Mouse (Mus musculus) urinary bladder, postnatal 10 days (tissue): Measurements from ENCODE around the gene Olfr1201.

Source experiments
- DNase-seq: peaks from one replicate; pipeline ENCODE4 v3.0.0; 2022; ENCODE audit warnings: low spot score

Gene Olfr1201

DNA sequence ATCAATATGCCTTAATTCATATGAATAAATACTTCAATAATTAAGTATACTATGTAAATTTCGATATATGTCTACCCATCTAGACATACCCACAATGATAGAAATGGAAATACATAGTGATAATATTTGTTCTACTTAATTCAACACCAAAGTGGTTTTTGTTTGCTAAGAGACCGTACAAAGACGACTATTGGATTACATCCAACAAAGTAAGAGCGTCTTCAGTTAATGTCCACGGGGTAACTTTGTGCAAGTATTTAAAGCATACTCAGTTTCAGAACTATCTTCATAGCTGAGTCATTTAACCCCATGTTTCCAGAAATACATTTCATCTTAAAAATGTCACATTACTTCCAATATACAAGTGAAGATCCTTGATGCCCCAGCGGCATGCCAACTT is at the start of gene Olfr1201:
Gene Olfr1201 (plus strand): TSS at position 301 of the 400 bp plus-strand sequence.
- no peak for DNase-seq

DNA sequence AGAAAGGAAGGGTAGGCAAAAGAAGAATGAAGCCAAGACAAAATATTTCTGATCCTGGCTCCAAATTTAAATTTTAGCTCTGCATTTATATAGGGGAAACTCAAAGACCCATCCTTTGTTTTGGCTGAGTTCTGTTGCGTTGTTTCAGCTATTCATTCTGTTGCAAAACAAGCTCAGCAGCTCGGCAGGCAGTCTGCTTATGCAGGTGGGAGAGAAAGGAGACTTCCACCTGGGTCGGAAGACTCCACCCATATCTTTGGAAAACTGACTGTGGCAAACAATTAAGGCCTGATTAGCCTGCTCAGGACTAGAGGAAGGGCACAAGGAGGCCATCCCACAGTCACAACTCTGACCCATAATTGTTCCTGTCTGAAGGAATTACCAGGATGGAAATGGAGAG is 49.5 kb upstream of the Olfr1201 start:
- no peak for DNase-seq

DNA sequence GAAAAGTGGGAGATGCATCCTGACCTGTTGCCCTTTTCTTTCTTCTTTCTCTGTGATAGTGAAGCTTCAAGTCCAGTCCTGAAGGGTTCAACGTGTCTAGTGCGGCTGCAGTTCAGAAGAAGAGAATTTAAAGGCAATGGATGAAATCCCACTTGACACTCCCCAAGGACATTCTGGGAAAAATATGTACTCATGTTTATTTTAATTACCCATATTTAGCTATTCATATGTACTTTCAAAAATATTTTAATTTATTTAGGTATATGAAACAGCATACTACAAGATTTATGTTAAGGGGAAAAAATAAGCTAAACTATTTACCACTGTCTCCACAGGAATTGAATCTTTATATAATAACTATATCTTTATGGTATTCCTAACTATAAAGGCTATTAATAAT is 41.6 kb upstream of the Olfr1201 start, which contains the start of gene Olfr1198:
Gene Olfr1198 (minus strand): TSS at position 101 of the 400 bp plus-strand sequence.
- DNase-seq: no peak

DNA sequence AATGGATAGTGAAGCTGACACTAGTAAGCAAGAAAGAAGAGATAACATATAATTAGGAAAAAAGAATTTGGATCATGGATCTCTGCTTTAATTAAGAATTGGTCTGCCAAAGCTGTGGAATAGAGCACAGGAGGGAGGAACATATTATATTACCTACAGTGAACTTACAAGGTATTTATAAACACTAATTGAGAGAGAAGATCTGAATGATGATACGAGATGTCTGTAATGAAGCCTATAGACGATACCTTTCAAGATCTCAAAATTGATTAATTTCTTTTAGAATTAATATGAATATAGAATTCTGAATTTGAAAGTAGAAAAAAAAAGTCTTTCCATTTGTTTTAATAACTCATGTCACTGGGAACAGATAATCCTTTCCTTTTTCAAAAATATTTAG is 32.5 kb upstream of the Olfr1201 start, which contains the start of gene Olfr1199:
Gene Olfr1199 (minus strand): TSS at position 101 of the 400 bp plus-strand sequence.
- DNase-seq: no peak

DNA sequence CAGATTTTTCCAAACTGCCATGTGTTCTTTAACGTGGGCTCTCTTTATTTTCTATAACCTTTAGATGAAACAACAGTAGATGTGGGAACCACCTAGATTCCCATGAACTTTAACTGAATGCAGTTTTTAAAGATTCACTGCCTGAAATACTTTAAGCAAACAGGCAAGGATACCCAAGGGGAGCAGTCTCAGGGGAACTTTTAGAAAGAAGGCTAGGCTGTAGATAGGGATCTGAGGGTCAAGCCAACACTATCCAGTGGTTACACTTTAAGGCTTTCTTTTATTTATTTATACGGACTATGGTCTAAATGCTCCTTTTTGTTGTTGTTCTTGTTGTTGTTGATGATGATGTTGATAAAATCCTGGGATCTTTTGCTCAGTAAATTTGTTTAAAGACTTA is 22.4 kb upstream of the Olfr1201 start, which contains the start of gene Olfr1200:
Gene Olfr1200 (minus strand): TSS at position 101 of the 400 bp plus-strand sequence.
- no peak for DNase-seq

DNA sequence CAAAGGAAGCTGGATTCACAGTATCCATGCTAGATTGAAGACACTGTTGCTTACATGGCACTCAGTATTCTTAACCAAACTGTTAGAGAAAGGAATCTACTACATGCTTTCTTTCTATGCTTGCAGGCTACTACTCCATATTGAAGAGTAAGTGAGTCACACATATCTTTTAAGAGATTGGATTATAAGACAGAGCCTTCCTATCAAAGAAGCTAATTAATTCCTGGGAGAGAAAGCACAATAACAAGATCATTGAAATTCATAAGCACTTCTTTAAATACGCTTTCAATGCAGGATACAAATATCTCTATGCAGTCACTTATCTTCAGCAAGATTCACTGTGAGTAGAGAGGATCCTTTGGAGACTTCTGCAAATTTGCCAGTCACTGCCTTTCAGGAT is 21.4 kb downstream of the Olfr1201 start, which contains the start of gene Olfr1202:
Gene Olfr1202 (plus strand): TSS at position 301 of the 400 bp plus-strand sequence.
- DNase-seq: no peak

DNA sequence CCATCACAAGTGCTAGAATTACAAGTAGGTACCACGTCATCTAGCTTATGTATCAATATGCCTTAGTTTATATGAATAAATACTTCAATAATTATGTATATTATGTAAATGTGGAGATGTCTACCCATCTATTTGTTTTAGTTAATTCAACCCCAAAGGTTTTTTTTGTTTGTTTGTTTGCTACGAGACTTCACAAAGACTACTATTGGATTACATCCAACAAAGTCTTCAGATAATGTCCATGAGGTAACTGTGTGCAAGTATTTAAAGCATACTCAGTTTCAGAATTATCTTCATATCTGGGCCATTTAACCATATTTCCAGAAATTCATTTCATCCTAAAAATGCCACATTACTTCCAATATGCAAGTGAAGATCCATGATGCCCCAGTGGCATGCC is 36.6 kb downstream of the Olfr1201 start, which contains the start of gene Olfr1205:
Gene Olfr1205 (plus strand): TSS at position 301 of the 400 bp plus-strand sequence.
- DNase-seq: no peak

DNA sequence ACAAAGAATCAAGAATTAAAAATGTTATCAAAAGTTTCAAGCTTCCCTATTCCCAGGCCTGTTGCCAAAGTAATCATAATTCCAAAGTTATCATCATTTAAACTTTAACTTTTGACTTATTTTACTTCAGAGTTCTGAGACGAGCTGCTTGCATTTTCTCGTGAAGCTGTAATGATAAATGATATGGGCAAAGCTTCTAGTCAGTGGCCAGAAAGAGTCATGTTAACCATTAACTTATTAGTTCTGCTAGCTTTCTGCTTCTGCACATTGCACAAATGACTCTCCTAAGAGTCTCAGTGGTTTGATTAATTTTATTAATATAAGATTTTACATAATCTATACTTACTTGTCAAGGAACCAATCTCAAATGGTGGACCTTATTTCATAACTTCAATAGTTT is 45.6 kb downstream of the Olfr1201 start:
- no peak for DNase-seq
